Mouse (Mus musculus) kidney, adult 8-10 months (tissue): ENCODE measurements at regions not wholly inside any gene's neighbourhood (a gene's known extent, or its start where the extent isn't known, plus 50 kb on each side); places are given as distances from the start of the nearest gene placed in this dataset.

Source experiments
- DNase-seq, 2 experiments: peaks; one replicate each; pipeline ENCODE4 v3.0.0; 2022

GRCm38 (mm10) chr6:99810974-99811798 is 85.0 kb upstream of the Prok2 start:
- DNase-seq: peak; percentile 49 to 52

- no peak for DNase-seq
Measured at GRCm38 (mm10) chr6:99804905-99805245, 78.7 kb upstream of the Prok2 start.

GRCm38 (mm10) chr6:99803983-99804904 is 78.1 kb upstream of the Prok2 start:
- DNase-seq: peak; percentile 67 to 90

- no peak for DNase-seq
Measured at GRCm38 (mm10) chr6:99800919-99801318, 74.7 kb upstream of the Prok2 start.

GRCm38 (mm10) chr6:99800324-99800723 is 74.1 kb upstream of the Prok2 start:
- no peak for DNase-seq

- DNase-seq: no peak
Measured at GRCm38 (mm10) chr6:99796390-99796789, 70.2 kb upstream of the Prok2 start.

GRCm38 (mm10) chr6:99793546-99793945 is 67.4 kb upstream of the Prok2 start:
- no peak for DNase-seq

GRCm38 (mm10) chr6:99792353-99792752 is 66.2 kb upstream of the Prok2 start:
- no peak for DNase-seq

- no peak for DNase-seq
Measured at GRCm38 (mm10) chr6:99786977-99787376, 60.8 kb upstream of the Prok2 start.

GRCm38 (mm10) chr6:99785212-99785611 is 59.0 kb upstream of the Prok2 start:
- no peak for DNase-seq

- DNase-seq: no peak
Measured at GRCm38 (mm10) chr6:99784804-99785203, 58.6 kb upstream of the Prok2 start.

GRCm38 (mm10) chr6:99784285-99784684 is 58.1 kb upstream of the Prok2 start:
- no peak for DNase-seq

GRCm38 (mm10) chr6:99782996-99783395 is 56.8 kb upstream of the Prok2 start:
- DNase-seq: peak in 1 of 2 experiments; percentile 38
